Mouse (Mus musculus): ENCODE measurements around the gene 4930579F01Rik. TPM values are rescaled to one million over a fixed set of nuclear protein-coding genes. Genes with fewer than 3 reads are reported as not detected.

Gene 4930579F01Rik
- total RNA-seq (2014; rRNA removed; ENCODE audit: low replicate concordance), result not detected in 2 replicates
- not detected in 2 replicates for polyA plus RNA-seq (2015; fragmentation: Nextera tagmentation; extraction: Ambion mirVana)

DNA sequence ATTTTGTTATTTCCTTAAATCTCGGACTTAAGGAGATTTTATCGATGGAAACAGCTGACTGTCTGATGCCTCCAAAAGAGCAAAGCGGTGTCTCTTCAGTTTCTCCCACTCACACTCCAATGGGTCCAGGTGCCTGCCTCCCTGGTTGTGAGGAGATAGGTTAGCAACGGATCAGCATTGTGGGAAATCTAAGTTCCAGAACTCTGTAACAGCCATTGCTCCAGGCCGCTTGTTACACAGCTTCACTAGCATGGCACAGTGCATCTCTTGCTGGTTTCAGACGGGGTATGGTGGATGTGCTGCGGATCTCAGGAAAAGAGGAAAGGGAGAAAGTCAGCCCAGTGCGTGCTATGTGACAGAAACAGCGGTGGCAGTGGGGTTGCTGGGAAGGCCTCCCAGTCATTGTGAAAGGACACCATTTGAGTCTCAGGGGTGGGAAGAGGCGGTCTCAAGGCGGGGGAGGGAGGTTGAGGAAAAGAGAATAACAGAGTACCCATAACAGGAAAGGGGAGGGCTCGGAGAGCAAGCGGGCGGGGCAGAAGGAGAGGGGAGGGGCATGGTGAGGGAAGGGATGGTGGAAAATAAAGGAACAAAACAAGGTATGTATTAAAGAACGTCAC lies at the start of gene 4930579F01Rik:
Gene 4930579F01Rik (minus strand): TSS at position 143 of the 620 bp plus-strand sequence.
- Histone ChIP-seq H3K9me3 (replicated peaks; ENCODE audit: control insufficient read depth, low read length) (no peaks in the 10 kb centered on the region), H3K27me3 (ENCODE audit: control insufficient read depth, insufficient read depth, low read length) (no peaks in the 10 kb centered on the region), H3K4me2 (ENCODE audit: low read depth, low read length) (no peak within 1 kb of the TSS), H3K27ac (ENCODE audit: low read depth) (no peak within 1 kb of the TSS), H3K9ac (replicated peaks; ENCODE audit: low read depth, low read length) (no peak within 1 kb of the TSS), H3K36me3 (replicated peaks; ENCODE audit: control insufficient read depth, insufficient read depth, low read length) (no peaks in the 10 kb centered on the region), H3K4me1 (ENCODE audit: control insufficient read depth, insufficient read depth) (no peaks in the 10 kb centered on the region), H3K4me3 (ENCODE audit: low read depth, low read length) (no peak within 1 kb of the TSS)
- TF ChIP-seq EP300 (IDR thresholded peaks at IDR 0.05; ENCODE audit: low read depth) (no peak), CTCF (IDR thresholded peaks at IDR 0.05; ENCODE audit: low read depth) (no peak)
- 76% methylated on average over 15 of the region's 15 CpGs for WGBS
- no peak for DNase-seq (ENCODE audit: low spot score)
- no peak for ATAC-seq (ENCODE audit: insufficient read depth, low read depth)

GRCm38 (mm10) chr3:138242933-138243332 lies 49.3 kb upstream of the 4930579F01Rik start:
- H3K4me3 ChIP-seq (ENCODE audit: low read depth, low read length), result no peak overlapping the region
- H3K36me3 ChIP-seq (replicated peaks; ENCODE audit: control insufficient read depth, insufficient read depth, low read length), result no peaks in the 10 kb centered on the region
- TF ChIP-seq EP300 (IDR thresholded peaks at IDR 0.05; ENCODE audit: low read depth) (no peak), CTCF (IDR thresholded peaks at IDR 0.05; ENCODE audit: low read depth) (no peak)
- no peaks in the 10 kb centered on the region for H3K27me3 ChIP-seq (ENCODE audit: control insufficient read depth, insufficient read depth, low read length)
- no peak for DNase-seq (ENCODE audit: low spot score)
- no peaks in the 10 kb centered on the region for H3K9me3 ChIP-seq (replicated peaks; ENCODE audit: control insufficient read depth, low read length)
- 86% methylated on average over 6 of the region's 6 CpGs for WGBS
- H3K4me2 ChIP-seq (ENCODE audit: low read depth, low read length), result no peak overlapping the region
- no peak overlapping the region for H3K9ac ChIP-seq (replicated peaks; ENCODE audit: low read depth, low read length)
- H3K27ac ChIP-seq (ENCODE audit: low read depth), result no peak overlapping the region
- no peaks in the 10 kb centered on the region for H3K4me1 ChIP-seq (ENCODE audit: control insufficient read depth, insufficient read depth)
- ATAC-seq (ENCODE audit: insufficient read depth, low read depth), result no peak

DNA sequence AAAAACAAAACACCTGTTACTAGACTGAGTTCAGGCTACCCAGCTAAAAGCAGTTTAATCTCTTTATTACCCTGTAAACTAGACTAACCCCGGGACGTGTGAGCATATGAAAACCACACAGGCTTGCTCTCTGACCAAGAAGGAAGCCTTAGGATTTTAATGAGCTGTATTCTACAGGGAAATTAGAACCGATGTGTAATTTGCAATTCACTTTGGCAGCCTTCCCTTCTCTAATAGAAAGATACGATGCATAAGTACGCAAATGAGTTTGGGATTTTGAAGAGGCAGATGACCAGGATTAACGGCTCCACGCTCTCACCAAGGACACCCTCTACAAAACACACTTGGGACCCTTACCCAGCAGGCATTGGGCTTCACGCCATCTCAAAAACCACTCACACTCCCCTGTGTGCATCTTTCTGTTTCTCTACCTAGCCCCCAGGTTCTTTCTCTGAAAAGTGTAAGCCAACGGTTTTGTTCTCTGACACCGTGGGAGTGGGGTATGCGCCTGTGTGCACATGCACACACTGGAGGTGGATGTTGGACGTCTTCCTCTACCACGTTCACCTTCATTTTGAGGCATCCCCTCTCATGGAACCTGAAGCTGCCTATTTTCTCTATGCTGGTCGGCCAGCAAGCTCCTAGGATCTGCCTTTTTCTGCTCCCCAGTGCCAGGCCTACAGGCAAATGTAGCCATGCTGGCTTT lies 48.5 kb upstream of the 4930579F01Rik start:
- no peak overlapping the region for H3K9ac ChIP-seq (replicated peaks; ENCODE audit: low read depth, low read length)
- H3K27me3 ChIP-seq (ENCODE audit: control insufficient read depth, insufficient read depth, low read length), result no peaks in the 10 kb centered on the region
- WGBS, result 81% methylated on average over 14 of the region's 14 CpGs
- H3K4me1 ChIP-seq (ENCODE audit: control insufficient read depth, insufficient read depth), result no peaks in the 10 kb centered on the region
- ATAC-seq (ENCODE audit: insufficient read depth, low read depth) (no peak), DNase-seq (ENCODE audit: low spot score) (no peak)
- no peak overlapping the region for H3K4me3 ChIP-seq (ENCODE audit: low read depth, low read length)
- no peak for TF ChIP-seq CTCF (IDR thresholded peaks at IDR 0.05; ENCODE audit: low read depth)
- TF ChIP-seq EP300 (IDR thresholded peaks at IDR 0.05; ENCODE audit: low read depth), result no peak
- H3K36me3 ChIP-seq (replicated peaks; ENCODE audit: control insufficient read depth, insufficient read depth, low read length), result no peaks in the 10 kb centered on the region
- H3K9me3 ChIP-seq (replicated peaks; ENCODE audit: control insufficient read depth, low read length), result no peaks in the 10 kb centered on the region
- H3K27ac ChIP-seq (ENCODE audit: low read depth), result no peak overlapping the region
- H3K4me2 ChIP-seq (ENCODE audit: low read depth, low read length), result no peak overlapping the region

- DNase-seq (ENCODE audit: low spot score) (no peak), ATAC-seq (ENCODE audit: insufficient read depth, low read depth) (no peak)
- no peak overlapping the region for H3K9ac ChIP-seq (replicated peaks; ENCODE audit: low read depth, low read length)
- no peaks in the 10 kb centered on the region for H3K4me1 ChIP-seq (ENCODE audit: control insufficient read depth, insufficient read depth)
- WGBS, result 36% methylated on average over 6 of the region's 6 CpGs
- no peaks in the 10 kb centered on the region for H3K27me3 ChIP-seq (ENCODE audit: control insufficient read depth, insufficient read depth, low read length)
- H3K9me3 ChIP-seq (replicated peaks; ENCODE audit: control insufficient read depth, low read length), result no peaks in the 10 kb centered on the region
- H3K36me3 ChIP-seq (replicated peaks; ENCODE audit: control insufficient read depth, insufficient read depth, low read length), result no peaks in the 10 kb centered on the region
- no peak overlapping the region for H3K4me3 ChIP-seq (ENCODE audit: low read depth, low read length)
- H3K27ac ChIP-seq (ENCODE audit: low read depth), result no peak overlapping the region
- TF ChIP-seq CTCF (IDR thresholded peaks at IDR 0.05; ENCODE audit: low read depth) (no peak), EP300 (IDR thresholded peaks at IDR 0.05; ENCODE audit: low read depth) (no peak)
- H3K4me2 ChIP-seq (ENCODE audit: low read depth, low read length), result no peak overlapping the region
Observed at GRCm38 (mm10) chr3:138241371-138241770, 47.7 kb upstream of the 4930579F01Rik start.

- no peak for TF ChIP-seq EP300 (IDR thresholded peaks at IDR 0.05; ENCODE audit: low read depth)
- TF ChIP-seq CTCF (IDR thresholded peaks at IDR 0.05; ENCODE audit: low read depth), result no peak
- H3K27ac ChIP-seq (ENCODE audit: low read depth), result no peak overlapping the region
- WGBS, result 83% methylated on average over 5 of the region's 5 CpGs
Observed at GRCm38 (mm10) chr3:138240942-138241341, 47.3 kb upstream of the 4930579F01Rik start.

More at GRCm38 (mm10) chr3:138240942-138241341, 47.3 kb upstream of the 4930579F01Rik start:
- H3K9me3 ChIP-seq (replicated peaks; ENCODE audit: control insufficient read depth, low read length), result no peaks in the 10 kb centered on the region
- DNase-seq (ENCODE audit: low spot score) (no peak), ATAC-seq (ENCODE audit: insufficient read depth, low read depth) (no peak)
- no peak overlapping the region for H3K4me2 ChIP-seq (ENCODE audit: low read depth, low read length)
- no peaks in the 10 kb centered on the region for H3K36me3 ChIP-seq (replicated peaks; ENCODE audit: control insufficient read depth, insufficient read depth, low read length)
- H3K4me3 ChIP-seq (ENCODE audit: low read depth, low read length), result no peak overlapping the region
- H3K4me1 ChIP-seq (ENCODE audit: control insufficient read depth, insufficient read depth), result no peaks in the 10 kb centered on the region
- H3K27me3 ChIP-seq (ENCODE audit: control insufficient read depth, insufficient read depth, low read length), result no peaks in the 10 kb centered on the region
- H3K9ac ChIP-seq (replicated peaks; ENCODE audit: low read depth, low read length), result no peak overlapping the region
